In genomic region chr7:89522170-89522569, GRCm38 (mm10) we compare ENCODE assay signal across 22 mouse cellular contexts. TPM values are rescaled to one million over a fixed set of nuclear protein-coding genes. Genes with fewer than 3 reads are reported as not detected.
DNase-seq lines count a peak whose midpoint lies in the region; ATAC-seq and TF ChIP-seq lines count a peak whose summit lies in the region.
"Had no signal": no experiment of that assay in that cellular context is flagged by ENCODE, and none has a peak within 500 bp of the region (broad histone marks: within the 10 kb centered on the region; RNA-seq: fewer than 3 reads in every experiment).

No protein-coding gene starts in this region.

- peaks cover 30% of the 10 kb centered on the region for H3K4me1 ChIP-seq in heart, embryonic 13.5 days
- H3K4me1 ChIP-seq in lung, embryonic 15.5 days = peaks cover 6% of the 10 kb centered on the region
- peaks cover 10% of the 10 kb centered on the region; the same call in 1 of the 2 replicates for H3K4me1 ChIP-seq in intestine, embryonic 15.5 days (replicated peaks)
- H3K4me1 ChIP-seq in small intestine, adult 2 months (ENCODE audit: control insufficient read depth, insufficient read depth, insufficient read length, low read length) = peaks cover 16% of the 10 kb centered on the region; the same call in 1 of the 2 replicates

- no peak for DNase-seq in heart, postnatal 36 days
- DNase-seq in lung, postnatal 10 days = no peak
- no peak for DNase-seq in spleen, adult 12 weeks (ENCODE audit: low spot score)
- DNase-seq: cerebellum, adult 9-10 months; gastrocnemius, postnatal 14 days; kidney, adult 8-10 months; kidney, postnatal 14 days; thymus, postnatal 14 days had no signal

- no peak for ATAC-seq in heart, embryonic 13.5 days (ENCODE audit: extremely low read depth, insufficient number of reproducible peaks, low FRiP score, low TSS enrichment)
- ATAC-seq in lung, embryonic 15.5 days (ENCODE audit: borderline replicate concordance, extremely low read depth, low FRiP score, low TSS enrichment) = no peak
- peak; percentile 53 for ATAC-seq in intestine, embryonic 15.5 days
- ATAC-seq: forebrain, embryonic 15.5 days; hindbrain, postnatal 0 days; liver, embryonic 12.5 days; midbrain, embryonic 15.5 days had no signal

- H3K4me3 ChIP-seq in heart, embryonic 13.5 days = peak overlapping the region; percentile 10; the same call in 1 of the 2 replicates
- no peak overlapping the region for H3K4me3 ChIP-seq in lung, embryonic 15.5 days
- no peak overlapping the region for H3K4me3 ChIP-seq in intestine, embryonic 15.5 days (replicated peaks)
- H3K4me3 ChIP-seq in small intestine, adult 2 months (ENCODE audit: low read depth, low read length) = peak overlapping the region; percentile 17; the same call in 1 of the 2 replicates
- H3K4me3 ChIP-seq: embryonic facial prominence, embryonic 12.5 days; forebrain, embryonic 15.5 days; hindbrain, embryonic 10.5 days; liver, embryonic 12.5 days; midbrain, embryonic 15.5 days; myocyte; neural tube, embryonic 15.5 days had no signal

- H3K4me2 ChIP-seq in heart, embryonic 13.5 days = peak overlapping the region; percentile 57
- peak overlapping the region; percentile 25 for H3K4me2 ChIP-seq in lung, embryonic 15.5 days
- peak overlapping the region; percentile 22; the same call in 1 of the 2 replicates for H3K4me2 ChIP-seq in intestine, embryonic 15.5 days (replicated peaks)
- H3K4me2 ChIP-seq: embryonic facial prominence, embryonic 12.5 days; forebrain, embryonic 15.5 days; liver, embryonic 12.5 days; midbrain, embryonic 15.5 days; neural tube, embryonic 15.5 days had no signal

- no peaks in the 10 kb centered on the region for H3K36me3 ChIP-seq in heart, embryonic 13.5 days
- no peaks in the 10 kb centered on the region for H3K36me3 ChIP-seq in lung, embryonic 15.5 days
- no peaks in the 10 kb centered on the region for H3K36me3 ChIP-seq in intestine, embryonic 15.5 days
- no peaks in the 10 kb centered on the region for H3K36me3 ChIP-seq in small intestine, adult 2 months (ENCODE audit: control insufficient read depth, insufficient read depth, low read length)
- H3K36me3 ChIP-seq: embryonic facial prominence, embryonic 12.5 days; forebrain, embryonic 15.5 days; hindbrain, embryonic 10.5 days; liver, embryonic 12.5 days; midbrain, embryonic 15.5 days; neural tube, embryonic 15.5 days had no signal

- H3K9me3 ChIP-seq in heart, embryonic 13.5 days = 0 out of 2 replicates have a peak, but pooled peaks cover 3% of the 10 kb centered on the region
- no peaks in the 10 kb centered on the region for H3K9me3 ChIP-seq in lung, embryonic 15.5 days
- no peaks in the 10 kb centered on the region for H3K9me3 ChIP-seq in intestine, embryonic 15.5 days
- H3K9me3 ChIP-seq: embryonic facial prominence, embryonic 12.5 days; forebrain, embryonic 15.5 days; liver, embryonic 12.5 days; midbrain, embryonic 15.5 days; neural tube, embryonic 15.5 days had no signal

- intact Hi-C loops in heart, postnatal 36 days (cut with DNase I) = no loop called here

- no peak overlapping the region for H3K27ac ChIP-seq in heart, embryonic 13.5 days (replicated peaks)
- no peak overlapping the region for H3K27ac ChIP-seq in lung, embryonic 15.5 days
- no peak overlapping the region for H3K27ac ChIP-seq in intestine, embryonic 15.5 days
- H3K27ac ChIP-seq in small intestine, adult 2 months (ENCODE audit: insufficient read depth, low read depth, low read length) = 0 out of 2 replicates have a peak overlapping the region, but pooled peaks have one; percentile 38
- H3K27ac ChIP-seq: embryonic facial prominence, embryonic 12.5 days; forebrain, embryonic 15.5 days; hindbrain, embryonic 10.5 days; hindbrain, postnatal 0 days; liver, embryonic 12.5 days; midbrain, embryonic 15.5 days; neural tube, embryonic 15.5 days had no signal

- H3K27me3 ChIP-seq in heart, embryonic 13.5 days (replicated peaks) = peaks cover 6% of the 10 kb centered on the region; the same call in 1 of the 2 replicates
- H3K27me3 ChIP-seq in lung, embryonic 15.5 days = peaks cover 8% of the 10 kb centered on the region; the same call in 1 of the 2 replicates
- H3K27me3 ChIP-seq in intestine, embryonic 15.5 days (replicated peaks) = no peaks in the 10 kb centered on the region
- H3K27me3 ChIP-seq in small intestine, adult 2 months (ENCODE audit: control insufficient read depth, insufficient read depth, low read length) = no peaks in the 10 kb centered on the region
- H3K27me3 ChIP-seq: embryonic facial prominence, embryonic 12.5 days; forebrain, embryonic 15.5 days; midbrain, embryonic 15.5 days; neural tube, embryonic 15.5 days had no signal

- WGBS in heart, embryonic 13.5 days = 14% methylated on average over 10 of the region's 10 CpGs
- 27% methylated on average over 10 of the region's 10 CpGs for WGBS in lung, embryonic 15.5 days
- 39% methylated on average over 10 of the region's 10 CpGs for WGBS in intestine, embryonic 15.5 days
- WGBS in small intestine, adult 2 months = 25% methylated on average over 10 of the region's 10 CpGs

- no peak for TF ChIP-seq POLR2A in small intestine, adult 2 months (IDR thresholded peaks at IDR 0.05; ENCODE audit: low read depth, low read length)

- no peak for TF ChIP-seq CTCF in small intestine, adult 2 months (IDR thresholded peaks at IDR 0.05; ENCODE audit: extremely low read depth, insufficient read length, insufficient replicate concordance, low read depth, low read length)

- H3K9ac ChIP-seq in heart, embryonic 13.5 days = peak overlapping the region; percentile 30; the same call in 1 of the 2 replicates
- no peak overlapping the region for H3K9ac ChIP-seq in lung, embryonic 15.5 days
- H3K9ac ChIP-seq in intestine, embryonic 15.5 days = no peak overlapping the region
- H3K9ac ChIP-seq: embryonic facial prominence, embryonic 12.5 days; forebrain, embryonic 15.5 days; liver, embryonic 12.5 days; midbrain, embryonic 15.5 days; neural tube, embryonic 15.5 days had no signal

RNA-seq across cellular contexts. Expression of gene Prss23, which starts 4.8 kb away (rescaled TPM):
- polyA plus RNA-seq in heart, embryonic 13.5 days (2015; fragmentation: Nextera tagmentation; extraction: Ambion mirVana) = 32.3 and 33.7 TPM in 2 replicates
- total RNA-seq in heart, postnatal 36 days (2021) = 10 to 100 TPM; 26.8 to 27.2 TPM
- 42.4 and 46.3 TPM in 2 replicates for polyA plus RNA-seq in lung, embryonic 15.5 days (2015; fragmentation: Nextera tagmentation; extraction: Ambion mirVana)
- polyA plus RNA-seq in intestine, embryonic 15.5 days (2015; fragmentation: Nextera tagmentation; extraction: Ambion mirVana) = 92.3 and 102 TPM in 2 replicates
- 28.5 and 74.2 TPM in 2 replicates for polyA plus RNA-seq in small intestine, adult 2 months (2012; rRNA removed)
- total RNA-seq: common myeloid progenitor, adult 5-6 weeks; megakaryocyte-erythroid progenitor cell, adult 5-6 weeks had no signal

Comparison
In these comparisons a context has a peak if more than half of its experiments do, and no peak if none do; other contexts are left out.
1. H3K4me3 ChIP-seq: peak in heart, embryonic 13.5 days (single experiment) and small intestine, adult 2 months (single experiment); none in lung, embryonic 15.5 days (single experiment) and intestine, embryonic 15.5 days (single experiment).
2. Peak in every context shown above with its lines, with median percentiles within 50 percentile points of each other: H3K4me2 ChIP-seq.